Mouse (Mus musculus): ENCODE results near the gene C8g.

DNA sequence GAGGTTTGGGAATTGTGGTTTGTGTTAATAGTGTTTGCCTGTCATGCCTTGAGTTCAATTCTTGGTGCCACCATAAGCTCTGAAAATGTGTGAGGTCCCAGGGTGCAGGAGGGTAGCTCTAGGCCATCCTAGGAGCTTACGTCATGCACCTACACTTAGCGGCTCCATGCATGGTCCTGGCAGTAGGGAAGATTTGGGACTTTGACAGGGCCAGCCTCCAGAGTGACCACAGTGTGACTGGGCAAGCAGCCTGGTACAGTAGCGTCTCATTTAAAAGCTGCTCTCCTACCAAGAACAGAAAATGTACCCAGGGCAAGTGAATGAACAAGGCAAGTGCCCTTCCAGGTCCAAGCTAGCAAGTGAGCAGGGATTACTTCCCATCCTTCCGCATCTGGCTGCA is 4.3 kb upstream of the C8g start:
- no peak for TF ChIP-seq CTCF (IDR thresholded peaks at IDR 0.05; ENCODE audit: low read depth)
- no peak for TF ChIP-seq EP300 (IDR thresholded peaks at IDR 0.05; ENCODE audit: low read depth)
